Mouse (Mus musculus) liver, postnatal 0 days (tissue): ENCODE results near the gene Zmat5. TPM values are rescaled to one million over a fixed set of nuclear protein-coding genes. Genes with fewer than 3 reads are reported as not detected.

Experiments
- ATAC-seq: fragments of 200-750 bp; cut with Nextera tagmentation; 2 replicates; pipeline ENCODE4 v1.8.0; 2017; ENCODE audit warnings: mild to moderate bottlenecking, moderate library complexity
- DNase-seq: peaks from one replicate; pipeline ENCODE4 v3.0.0-alpha.2; 2016
- H3K27ac ChIP-seq: fragments of 300-500 bp; sonication (generic); 2 replicates; pipeline ENCODE4 v1.5.1; 2014; ENCODE audit warnings: antibody characterized with exemption, moderate library complexity, mild to moderate bottlenecking, low read depth
- H3K27me3 ChIP-seq: fragments of 300-500 bp; sonication (generic); 2 replicates; pipeline ENCODE4 v1.6.1; 2014; ENCODE audit warnings: low read length, control low read depth, mixed read lengths; ENCODE audit not compliant: insufficient read depth
- H3K36me3 ChIP-seq: fragments of 300-500 bp; sonication (generic); replicated peaks from 2 replicates; pipeline ENCODE4 v1.6.1; 2014; ENCODE audit warnings: mild to moderate bottlenecking, control low read depth, low read length, moderate library complexity, mixed read lengths; ENCODE audit not compliant: insufficient read depth
- H3K4me1 ChIP-seq: fragments of 300-500 bp; sonication (generic); 2 replicates; pipeline ENCODE4 v1.6.1; 2014; ENCODE audit warnings: antibody characterized with exemption, mild to moderate bottlenecking, control low read depth; ENCODE audit not compliant: insufficient read depth
- H3K4me2 ChIP-seq: fragments of 300-500 bp; sonication (generic); 2 replicates; pipeline ENCODE4 v1.6.1; 2014; ENCODE audit warnings: low read depth, mild to moderate bottlenecking, low read length, moderate library complexity, mixed read lengths
- H3K4me3 ChIP-seq: fragments of 300-500 bp; sonication (generic); 2 replicates; pipeline ENCODE4 v1.5.1; 2014; ENCODE audit warnings: low read depth, low read length
- H3K9ac ChIP-seq: fragments of 300-500 bp; sonication (generic); replicated peaks from 2 replicates; pipeline ENCODE4 v1.6.1; 2014; ENCODE audit warnings: mild to moderate bottlenecking, moderate library complexity
- H3K9me3 ChIP-seq: fragments of 300-500 bp; sonication (generic); 2 replicates; pipeline ENCODE4 v1.6.1; 2016; ENCODE audit warnings: mild to moderate bottlenecking, control low read depth, low read length, mixed read lengths
- CTCF ChIP-seq: sonication (generic); IDR thresholded peaks from 2 replicates; pipeline ENCODE4 v1.5.1; 2016; ENCODE audit warnings: antibody characterized with exemption, low read depth
- EP300 ChIP-seq: IDR thresholded peaks from 2 replicates; pipeline ENCODE4 v1.6.1; 2016; ENCODE audit warnings: antibody characterized with exemption, low read depth, mild to moderate bottlenecking
- WGBS: fragments of 180-500 bp; shearing (Covaris S2); extraction: QIAGEN DNeasy Blood & Tissue Kit; methylation state at CpG from one replicate; pipeline ENCODE4 v1.1.7; 2014; ENCODE audit not compliant: insufficient replicate concordance; 5-methylcytosine and 5-hydroxymethylcytosine counted together
- polyA plus RNA-seq: library from polyadenylated mRNA; unstranded; fragments of >200 nt; fragmentation: Nextera tagmentation; extraction: Ambion mirVana; gene quantifications from 2 replicates; pipeline ENCODE4 v1.2.1, GENCODE M21; 2015

Gene Zmat5
- polyA plus RNA-seq, 1 experiment from 2014 or later = 18.6 TPM

DNA sequence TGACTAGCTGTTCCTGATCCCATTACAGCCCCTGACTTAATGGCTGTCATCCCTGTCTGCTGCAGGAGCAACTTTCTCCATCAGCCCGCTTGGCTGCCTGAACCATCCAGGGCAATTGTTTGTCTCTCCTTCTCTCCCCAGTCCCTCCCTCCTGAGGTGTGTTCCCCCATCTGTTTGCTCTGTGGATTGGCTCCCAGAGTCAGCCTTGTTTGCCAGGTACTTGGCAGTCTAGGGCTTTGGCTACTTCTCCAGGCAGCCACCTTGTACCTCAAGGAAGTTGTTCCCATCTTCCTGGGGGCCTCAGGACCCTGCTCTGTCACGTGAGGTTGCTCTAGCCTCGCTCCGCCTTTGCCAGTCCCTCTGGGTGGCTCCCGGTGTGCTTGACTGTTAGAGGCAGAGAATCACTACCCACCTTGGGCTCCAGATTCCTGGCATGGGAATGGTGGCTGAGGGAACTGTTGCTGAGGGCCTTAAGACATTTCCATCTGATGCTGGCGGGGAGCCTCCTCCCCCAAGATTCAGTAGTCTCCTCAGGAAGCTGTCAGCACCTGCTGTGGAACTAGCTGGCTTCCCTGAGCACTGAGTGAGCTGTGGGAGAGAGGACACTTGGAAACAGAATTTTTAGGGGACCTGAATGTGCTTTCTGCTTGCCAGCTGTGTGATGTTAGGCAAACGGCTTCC is 16.6 kb downstream of the Zmat5 start:
- Histone ChIP-seq H3K27ac (no peak overlapping the region), H3K36me3 (peaks cover 4% of the 10 kb centered on the region; the same call in 1 of the 2 replicates), H3K4me1 (no peaks in the 10 kb centered on the region), H3K9me3 (no peaks in the 10 kb centered on the region), H3K9ac (no peak overlapping the region), H3K4me2 (no peak overlapping the region), H3K4me3 (no peak overlapping the region), H3K27me3 (no peaks in the 10 kb centered on the region)
- 70% methylated on average over 7 of the region's 7 CpGs for WGBS
- no peak for ATAC-seq
- no peak for DNase-seq
- TF ChIP-seq EP300 (no peak), CTCF (no peak)

DNA sequence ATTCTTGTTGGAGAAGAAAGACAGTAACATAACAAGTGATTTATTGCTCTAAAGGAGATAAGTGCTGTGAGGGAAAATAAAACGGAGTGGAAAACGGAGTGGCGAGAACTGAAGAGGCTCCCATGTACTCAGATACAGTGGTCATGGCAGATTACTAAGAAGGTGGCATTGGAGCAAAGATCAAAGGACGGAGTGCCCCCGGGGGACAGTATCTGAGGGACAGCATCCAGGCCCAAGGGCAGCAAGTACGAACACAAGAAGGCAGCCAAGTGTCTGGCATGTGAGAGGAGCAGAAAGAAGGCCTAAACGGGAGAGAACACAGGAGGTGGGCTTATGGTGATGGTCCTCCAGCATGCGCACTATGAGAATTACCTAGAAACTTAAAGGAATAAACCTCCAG is 17.2 kb downstream of the Zmat5 start:
- Histone ChIP-seq H3K36me3 (peaks cover 4% of the 10 kb centered on the region; the same call in 1 of the 2 replicates), H3K9ac (no peak overlapping the region), H3K4me1 (no peaks in the 10 kb centered on the region), H3K27me3 (no peaks in the 10 kb centered on the region), H3K4me3 (no peak overlapping the region), H3K4me2 (no peak overlapping the region), H3K27ac (no peak overlapping the region), H3K9me3 (no peaks in the 10 kb centered on the region)
- no peak for TF ChIP-seq EP300
- no peak for TF ChIP-seq CTCF
- ATAC-seq = no peak
- WGBS = 87% methylated on average over 8 of the region's 8 CpGs
- no peak for DNase-seq

DNA sequence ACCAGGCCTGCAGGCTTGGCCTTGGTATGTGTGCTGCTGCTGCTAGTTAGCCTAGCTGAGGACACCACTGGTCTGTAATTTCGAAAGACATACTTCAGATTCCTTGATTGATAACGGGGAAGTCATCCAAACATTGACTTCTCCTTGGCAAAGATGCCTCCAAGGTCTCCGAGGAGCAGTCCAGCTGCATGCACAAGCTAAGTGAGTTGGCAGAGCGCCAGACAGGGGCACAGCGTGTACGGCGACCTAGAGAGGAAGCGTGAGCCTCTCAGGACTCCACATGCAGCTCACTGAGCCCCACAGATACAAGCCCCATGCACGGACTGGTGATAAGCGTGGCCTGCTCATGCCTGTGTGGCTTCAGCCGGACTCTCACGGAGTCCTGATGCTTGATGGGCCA is 25.1 kb downstream of the Zmat5 start:
- no peak overlapping the region for H3K9ac ChIP-seq
- DNase-seq = peak; percentile 48
- no peaks in the 10 kb centered on the region for H3K4me1 ChIP-seq
- H3K4me3 ChIP-seq = no peak overlapping the region
- H3K4me2 ChIP-seq = no peak overlapping the region
- TF ChIP-seq CTCF (no peak), EP300 (no peak)
- ATAC-seq = no peak
- no peaks in the 10 kb centered on the region for H3K9me3 ChIP-seq
- no peaks in the 10 kb centered on the region for H3K36me3 ChIP-seq
- H3K27ac ChIP-seq = no peak overlapping the region
- no peaks in the 10 kb centered on the region for H3K27me3 ChIP-seq
- WGBS = 30% methylated on average over 12 of the region's 12 CpGs

DNA sequence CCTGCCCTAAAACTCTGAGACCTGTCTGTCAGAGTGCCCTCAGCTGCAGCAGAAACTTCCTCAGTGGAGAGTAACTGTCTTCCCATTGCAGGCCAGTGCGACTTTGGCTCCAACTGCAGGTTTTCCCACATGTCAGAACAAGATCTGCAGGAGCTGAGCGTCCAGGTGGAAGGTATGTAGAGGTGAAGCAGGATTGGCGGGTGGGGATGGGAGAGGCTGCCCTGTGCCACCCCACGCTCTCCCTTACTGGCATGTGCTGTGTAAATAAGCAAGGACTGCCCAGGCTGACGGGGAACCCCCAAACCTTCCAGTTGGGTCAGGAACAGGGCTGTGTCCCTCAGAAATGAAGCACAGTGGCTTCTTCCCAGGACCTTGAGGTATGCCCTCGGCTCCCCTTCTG is 25.6 kb downstream of the Zmat5 start:
- H3K9me3 ChIP-seq = no peaks in the 10 kb centered on the region
- H3K36me3 ChIP-seq = no peaks in the 10 kb centered on the region
- H3K4me3 ChIP-seq = no peak overlapping the region
- no peaks in the 10 kb centered on the region for H3K27me3 ChIP-seq
- no peak overlapping the region for H3K9ac ChIP-seq
- no peaks in the 10 kb centered on the region for H3K4me1 ChIP-seq
- DNase-seq = no peak
- ATAC-seq = no peak
- TF ChIP-seq EP300 = no peak
- TF ChIP-seq CTCF = no peak
- 69% methylated on average over 6 of the region's 6 CpGs for WGBS
- H3K27ac ChIP-seq = no peak overlapping the region
- H3K4me2 ChIP-seq = no peak overlapping the region

DNA sequence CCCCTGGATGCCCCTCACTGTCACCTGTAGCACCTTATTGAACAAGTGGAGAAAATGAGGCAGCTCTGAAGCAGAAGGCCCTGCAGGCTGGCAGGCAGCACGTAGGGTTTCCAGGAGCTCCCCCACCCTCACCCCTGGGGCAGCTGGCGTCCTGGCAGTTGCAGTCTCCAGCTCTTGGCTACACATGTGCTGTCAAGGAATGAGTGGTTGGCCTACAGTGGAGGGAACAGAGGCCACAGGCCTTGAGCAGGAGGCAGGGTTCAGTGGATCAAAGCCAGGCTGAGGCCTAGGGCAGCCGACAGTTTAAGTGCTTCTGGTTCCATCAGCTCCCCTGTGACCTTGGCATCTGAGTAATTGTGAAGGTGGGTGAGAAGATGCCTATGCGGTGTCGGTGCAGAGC is 26.4 kb downstream of the Zmat5 start:
- DNase-seq = no peak
- H3K9ac ChIP-seq = no peak overlapping the region
- no peaks in the 10 kb centered on the region for H3K36me3 ChIP-seq
- no peaks in the 10 kb centered on the region for H3K4me1 ChIP-seq
- 79% methylated on average over 5 of the region's 5 CpGs for WGBS
- H3K4me3 ChIP-seq = no peak overlapping the region
- H3K9me3 ChIP-seq = no peaks in the 10 kb centered on the region
- no peak for ATAC-seq
- no peak overlapping the region for H3K4me2 ChIP-seq
- TF ChIP-seq CTCF (no peak), EP300 (no peak)
- H3K27ac ChIP-seq = no peak overlapping the region
- no peaks in the 10 kb centered on the region for H3K27me3 ChIP-seq

DNA sequence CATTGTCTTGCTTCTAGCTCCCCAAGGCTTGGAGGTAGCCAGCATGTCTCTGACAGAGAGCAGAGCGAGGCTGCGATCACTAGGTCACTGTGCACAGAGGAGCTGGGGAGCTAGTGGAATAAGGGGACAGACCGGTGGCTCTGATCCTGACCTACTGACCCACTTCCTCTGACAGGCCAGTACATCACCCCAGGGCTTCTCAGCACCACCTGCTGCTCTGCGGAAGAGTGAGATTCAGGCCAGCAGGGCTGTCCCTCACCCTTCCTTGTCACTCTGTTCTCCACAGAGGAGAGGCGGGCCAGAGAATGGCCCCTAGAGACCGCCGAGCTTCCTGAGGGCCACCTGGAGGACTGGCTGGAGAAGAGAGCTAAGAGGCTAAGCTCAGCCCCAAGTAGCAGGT is 27.3 kb downstream of the Zmat5 start:
- no peaks in the 10 kb centered on the region for H3K9me3 ChIP-seq
- WGBS = 77% methylated on average over 7 of the region's 7 CpGs
- no peaks in the 10 kb centered on the region for H3K27me3 ChIP-seq
- no peak for TF ChIP-seq EP300
- TF ChIP-seq CTCF = no peak
- DNase-seq (no peak), ATAC-seq (no peak)
- no peaks in the 10 kb centered on the region for H3K4me1 ChIP-seq
- no peak overlapping the region for H3K27ac ChIP-seq
- no peak overlapping the region for H3K4me2 ChIP-seq
- no peak overlapping the region for H3K9ac ChIP-seq
- no peaks in the 10 kb centered on the region for H3K36me3 ChIP-seq
- H3K4me3 ChIP-seq = no peak overlapping the region

DNA sequence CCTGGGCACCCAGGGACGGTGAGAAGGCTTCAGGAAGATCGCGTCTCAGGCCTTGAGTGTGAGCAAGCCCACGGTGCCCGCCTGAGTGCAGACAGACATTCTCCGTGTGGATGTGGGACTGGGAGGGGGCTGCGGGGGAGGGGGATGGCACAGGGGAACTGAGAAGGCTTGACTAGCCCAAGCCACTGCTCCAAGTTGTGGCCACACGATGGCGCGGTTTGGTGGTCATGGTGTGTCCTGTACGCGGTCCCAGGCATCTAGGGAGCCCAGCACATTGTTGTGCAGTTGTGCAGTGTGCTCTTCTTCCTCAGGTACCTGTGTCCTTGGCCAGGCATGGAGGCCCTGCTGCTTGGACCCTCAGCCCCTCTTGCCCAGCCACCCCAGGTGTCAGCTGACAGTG is 29.7 kb downstream of the Zmat5 start:
- H3K9ac ChIP-seq = no peak overlapping the region
- H3K27me3 ChIP-seq = no peaks in the 10 kb centered on the region
- no peaks in the 10 kb centered on the region for H3K4me1 ChIP-seq
- TF ChIP-seq EP300 (no peak), CTCF (peak; percentile 30; the same call in 1 of the 2 replicates)
- ATAC-seq (no peak), DNase-seq (no peak)
- H3K27ac ChIP-seq = no peak overlapping the region
- no peaks in the 10 kb centered on the region for H3K9me3 ChIP-seq
- no peak overlapping the region for H3K4me3 ChIP-seq
- H3K36me3 ChIP-seq = no peaks in the 10 kb centered on the region
- no peak overlapping the region for H3K4me2 ChIP-seq
- 40% methylated on average over 12 of the region's 12 CpGs for WGBS
